Mouse (Mus musculus): ENCODE data around the gene Tmem178b. TPM values are rescaled to one million over a fixed set of nuclear protein-coding genes. Genes with fewer than 3 reads are reported as not detected.

Gene Tmem178b
- polyA plus RNA-seq, 1 experiment from 2014 or later, result not detected

DNA sequence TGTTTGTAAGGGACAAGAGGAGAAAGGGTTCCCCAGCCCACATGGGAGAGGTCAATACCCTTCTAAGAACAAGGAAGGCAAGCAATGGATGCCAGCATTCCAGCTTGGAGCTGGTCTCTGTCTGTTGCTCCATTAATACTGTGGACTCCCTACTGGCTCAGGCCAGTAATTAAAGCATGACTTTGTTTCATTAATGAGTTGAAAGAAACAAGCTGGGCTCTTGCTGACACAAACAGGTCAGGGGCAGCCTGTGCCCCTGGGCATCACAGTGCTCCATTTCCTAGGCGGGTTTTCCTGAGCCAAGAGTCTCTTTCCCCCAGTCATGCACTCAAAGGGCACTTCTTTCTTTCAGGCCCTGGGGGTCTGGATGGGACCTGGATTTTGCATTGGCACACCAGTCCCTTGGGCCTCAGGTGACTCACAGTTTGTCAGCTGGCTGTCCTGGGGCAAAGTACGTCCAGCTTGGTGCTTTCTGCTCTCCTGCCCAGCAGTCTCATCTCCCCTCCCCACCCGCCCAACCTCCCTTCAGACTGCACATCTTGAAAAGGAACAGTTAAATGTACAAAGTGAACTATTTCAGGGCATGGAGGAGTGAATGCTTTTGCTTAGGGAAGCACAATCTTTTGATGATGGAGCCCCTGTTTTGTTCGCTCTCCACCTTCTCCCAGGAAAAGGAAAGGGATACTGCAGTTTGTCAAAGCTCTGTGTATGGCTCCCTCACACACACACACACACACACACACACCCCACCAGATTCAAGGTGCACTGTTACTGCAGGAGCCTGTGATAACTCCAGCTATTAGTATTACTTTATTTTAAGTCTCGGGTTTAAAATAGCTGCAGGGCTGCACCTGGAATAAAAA is 188.5 kb downstream of the Tmem178b start:
- H3K36me3 ChIP-seq (replicated peaks; ENCODE audit: insufficient read depth, low read length), result no peaks in the 10 kb centered on the region
- DNase-seq (no peak), ATAC-seq (no peak)
- no peak overlapping the region for H3K27ac ChIP-seq (ENCODE audit: low read depth)
- no peaks in the 10 kb centered on the region for H3K4me1 ChIP-seq (ENCODE audit: insufficient read depth)
- no peak overlapping the region for H3K4me2 ChIP-seq (ENCODE audit: low read depth, low read length)
- WGBS (ENCODE audit: insufficient replicate concordance), result 73% methylated on average over 5 of the region's 5 CpGs
- no peak overlapping the region for H3K9ac ChIP-seq (replicated peaks)
- no peak overlapping the region for H3K4me3 ChIP-seq (ENCODE audit: low read depth, low read length)
- no peaks in the 10 kb centered on the region for H3K27me3 ChIP-seq (ENCODE audit: insufficient read depth, low read length)
- no peak for TF ChIP-seq EP300 (IDR thresholded peaks at IDR 0.05; ENCODE audit: low read depth)
- TF ChIP-seq CTCF (IDR thresholded peaks at IDR 0.05; ENCODE audit: low read depth), result no peak
- H3K9me3 ChIP-seq (ENCODE audit: low read length), result no peaks in the 10 kb centered on the region

DNA sequence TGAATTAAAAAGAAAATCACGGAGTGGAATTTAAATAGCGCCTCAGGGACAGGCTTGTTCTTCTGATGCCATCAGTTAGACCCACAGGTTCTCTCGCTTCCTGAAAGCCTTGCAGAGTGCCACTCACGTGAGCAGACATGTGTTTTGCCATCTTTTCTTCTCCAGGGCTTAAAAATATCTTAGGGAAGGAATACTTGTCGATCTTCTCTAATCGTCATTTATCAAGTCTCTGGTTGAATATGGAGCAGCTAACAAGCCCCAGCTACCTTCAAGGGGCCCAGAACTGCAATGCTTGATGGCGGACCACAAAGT is 189.1 kb downstream of the Tmem178b start:
- TF ChIP-seq CTCF (IDR thresholded peaks at IDR 0.05; ENCODE audit: low read depth), result no peak
- TF ChIP-seq EP300 (IDR thresholded peaks at IDR 0.05; ENCODE audit: low read depth), result no peak
- ATAC-seq (no peak), DNase-seq (no peak)
- 77% methylated on average over 7 of the region's 7 CpGs for WGBS (ENCODE audit: insufficient replicate concordance)
- Histone ChIP-seq H3K9me3 (ENCODE audit: low read length) (no peaks in the 10 kb centered on the region), H3K36me3 (replicated peaks; ENCODE audit: insufficient read depth, low read length) (no peaks in the 10 kb centered on the region), H3K27me3 (ENCODE audit: insufficient read depth, low read length) (no peaks in the 10 kb centered on the region), H3K4me1 (ENCODE audit: insufficient read depth) (no peaks in the 10 kb centered on the region), H3K9ac (replicated peaks) (no peak overlapping the region), H3K4me2 (ENCODE audit: low read depth, low read length) (no peak overlapping the region), H3K4me3 (ENCODE audit: low read depth, low read length) (no peak overlapping the region), H3K27ac (ENCODE audit: low read depth) (no peak overlapping the region)

DNA sequence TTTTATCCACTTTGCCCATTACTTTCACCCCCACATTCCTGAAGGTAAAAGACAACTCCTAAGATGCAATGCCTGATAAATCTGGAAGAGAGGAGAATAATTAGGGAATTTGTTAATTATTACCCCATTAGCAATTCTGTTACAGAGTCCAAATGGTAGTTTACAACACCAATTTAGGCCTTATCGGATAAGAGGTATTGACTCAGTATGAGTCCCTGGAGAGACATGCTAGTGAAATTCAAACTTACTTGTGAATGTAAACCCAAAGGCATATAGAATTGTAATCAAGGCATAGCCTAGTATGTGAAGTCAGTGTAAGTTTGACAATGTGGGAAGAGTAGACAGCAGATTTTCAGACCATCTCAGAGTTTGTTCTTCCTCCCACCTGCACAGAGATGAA is 190.4 kb downstream of the Tmem178b start:
- Histone ChIP-seq H3K4me3 (ENCODE audit: low read depth, low read length) (no peak overlapping the region), H3K36me3 (replicated peaks; ENCODE audit: insufficient read depth, low read length) (no peaks in the 10 kb centered on the region), H3K4me2 (ENCODE audit: low read depth, low read length) (no peak overlapping the region), H3K9me3 (ENCODE audit: low read length) (no peaks in the 10 kb centered on the region), H3K27ac (ENCODE audit: low read depth) (no peak overlapping the region), H3K27me3 (ENCODE audit: insufficient read depth, low read length) (no peaks in the 10 kb centered on the region), H3K9ac (replicated peaks) (no peak overlapping the region), H3K4me1 (ENCODE audit: insufficient read depth) (no peaks in the 10 kb centered on the region)
- DNase-seq (no peak), ATAC-seq (no peak)
- 79% methylated on average over 1 of the region's 1 CpGs for WGBS (ENCODE audit: insufficient replicate concordance)
- TF ChIP-seq CTCF (IDR thresholded peaks at IDR 0.05; ENCODE audit: low read depth) (no peak), EP300 (IDR thresholded peaks at IDR 0.05; ENCODE audit: low read depth) (no peak)

DNA sequence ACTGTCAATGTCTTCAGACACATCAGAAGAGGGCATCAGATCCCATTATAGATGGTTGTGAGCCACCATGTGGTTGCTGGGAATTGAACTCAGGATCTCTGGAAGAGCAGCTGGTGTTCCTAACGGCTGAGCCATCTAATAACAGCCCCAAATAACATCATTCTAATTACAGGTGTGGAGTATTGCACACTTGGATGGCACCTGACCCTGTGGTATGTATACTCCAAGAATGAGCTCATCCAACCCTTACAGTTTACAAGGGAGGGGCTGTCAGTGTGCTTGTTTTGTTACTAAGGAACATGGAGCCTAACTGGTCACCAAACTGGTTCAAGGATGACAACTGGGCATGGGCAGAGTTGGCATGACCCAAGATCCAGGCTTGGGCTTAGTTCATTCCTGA is 190.8 kb downstream of the Tmem178b start:
- TF ChIP-seq CTCF (IDR thresholded peaks at IDR 0.05; ENCODE audit: low read depth), result no peak
- no peak for TF ChIP-seq EP300 (IDR thresholded peaks at IDR 0.05; ENCODE audit: low read depth)
- no peak for ATAC-seq
- no peak overlapping the region for H3K9ac ChIP-seq (replicated peaks)
- H3K9me3 ChIP-seq (ENCODE audit: low read length), result no peaks in the 10 kb centered on the region
- no peak for DNase-seq
- no peak overlapping the region for H3K4me2 ChIP-seq (ENCODE audit: low read depth, low read length)
- no peak overlapping the region for H3K4me3 ChIP-seq (ENCODE audit: low read depth, low read length)
- no peaks in the 10 kb centered on the region for H3K27me3 ChIP-seq (ENCODE audit: insufficient read depth, low read length)
- H3K36me3 ChIP-seq (replicated peaks; ENCODE audit: insufficient read depth, low read length), result no peaks in the 10 kb centered on the region
- H3K4me1 ChIP-seq (ENCODE audit: insufficient read depth), result no peaks in the 10 kb centered on the region
- 54% methylated on average over 1 of the region's 1 CpGs for WGBS (ENCODE audit: insufficient replicate concordance)
- no peak overlapping the region for H3K27ac ChIP-seq (ENCODE audit: low read depth)

DNA sequence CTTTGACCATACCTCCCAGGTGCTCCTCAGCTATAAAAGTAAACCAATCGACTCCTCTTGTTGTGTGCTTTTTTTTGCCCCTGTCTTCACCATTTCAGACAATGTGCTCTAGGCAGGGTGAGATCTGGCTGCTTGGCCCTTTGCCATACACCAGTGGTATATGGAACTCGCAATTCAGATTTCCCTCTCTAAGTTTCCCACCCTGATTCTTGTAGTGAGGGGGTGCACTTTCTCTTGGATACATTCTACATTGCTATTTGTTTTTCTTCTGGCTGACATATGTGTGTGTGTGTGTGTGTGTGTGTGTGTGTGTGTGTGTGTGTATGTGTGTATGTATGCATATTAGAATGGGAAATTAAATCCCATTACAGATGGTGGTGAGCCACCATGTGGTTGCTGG is 191.3 kb downstream of the Tmem178b start:
- H3K27me3 ChIP-seq (ENCODE audit: insufficient read depth, low read length), result no peaks in the 10 kb centered on the region
- no peak for ATAC-seq

DNA sequence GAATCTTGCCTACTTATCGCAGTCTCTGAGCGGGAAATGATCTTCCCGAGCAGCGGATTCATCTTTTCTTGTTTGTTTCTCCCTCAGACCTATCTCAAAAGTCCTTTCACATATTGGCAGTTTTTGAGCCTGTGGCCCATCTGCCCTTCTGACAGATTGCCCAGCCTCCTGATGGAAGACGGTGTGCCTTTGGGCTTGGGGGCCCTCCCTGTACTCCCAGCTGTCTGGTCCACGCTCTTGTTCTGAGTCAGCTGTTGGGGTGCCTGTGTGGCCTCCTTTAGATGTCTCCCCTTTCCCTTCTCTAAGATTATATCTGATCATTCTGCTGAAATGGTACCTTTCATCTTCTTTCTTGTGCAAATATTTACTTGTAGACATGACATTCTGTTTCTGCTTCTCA is 195.4 kb downstream of the Tmem178b start:
- H3K4me1 ChIP-seq (ENCODE audit: insufficient read depth), result no peaks in the 10 kb centered on the region
- no peaks in the 10 kb centered on the region for H3K9me3 ChIP-seq (ENCODE audit: low read length)
- ATAC-seq (no peak), DNase-seq (no peak)
- WGBS (ENCODE audit: insufficient replicate concordance), result 66% methylated on average over 6 of the region's 6 CpGs
- no peak overlapping the region for H3K9ac ChIP-seq (replicated peaks)
- TF ChIP-seq CTCF (IDR thresholded peaks at IDR 0.05; ENCODE audit: low read depth) (no peak), EP300 (IDR thresholded peaks at IDR 0.05; ENCODE audit: low read depth) (no peak)
- no peaks in the 10 kb centered on the region for H3K27me3 ChIP-seq (ENCODE audit: insufficient read depth, low read length)
- H3K4me3 ChIP-seq (ENCODE audit: low read depth, low read length), result no peak overlapping the region
- no peak overlapping the region for H3K27ac ChIP-seq (ENCODE audit: low read depth)
- no peaks in the 10 kb centered on the region for H3K36me3 ChIP-seq (replicated peaks; ENCODE audit: insufficient read depth, low read length)
- H3K4me2 ChIP-seq (ENCODE audit: low read depth, low read length), result no peak overlapping the region

More for the DNA sequence above, 191.3 kb downstream of the Tmem178b start:
- no peak overlapping the region for H3K4me2 ChIP-seq (ENCODE audit: low read depth, low read length)
- no peak for DNase-seq
- H3K9ac ChIP-seq (replicated peaks), result no peak overlapping the region
- no peak overlapping the region for H3K27ac ChIP-seq (ENCODE audit: low read depth)
- H3K4me1 ChIP-seq (ENCODE audit: insufficient read depth), result no peaks in the 10 kb centered on the region
- no peaks in the 10 kb centered on the region for H3K36me3 ChIP-seq (replicated peaks; ENCODE audit: insufficient read depth, low read length)
- no peaks in the 10 kb centered on the region for H3K9me3 ChIP-seq (ENCODE audit: low read length)
- no peak overlapping the region for H3K4me3 ChIP-seq (ENCODE audit: low read depth, low read length)
- TF ChIP-seq EP300 (IDR thresholded peaks at IDR 0.05; ENCODE audit: low read depth) (no peak), CTCF (IDR thresholded peaks at IDR 0.05; ENCODE audit: low read depth) (no peak)
- 67% methylated on average over 2 of the region's 2 CpGs for WGBS (ENCODE audit: insufficient replicate concordance)
